ENCODE assay signal across 11 mouse cellular contexts in genomic region chr17:56022131-56022988, GRCm38 (mm10). TPM values are rescaled to one million over a fixed set of nuclear protein-coding genes. Genes with fewer than 3 reads are reported as not detected.
A peak's percentile ranks its signal among the peaks of the same experiment; 100 is the strongest.
DNase-seq lines count a peak whose midpoint lies in the region; ATAC-seq lines count a peak whose summit lies in the region.
"Had no signal": no experiment of that assay in that cellular context is flagged by ENCODE, and none has a peak within 500 bp of the region (broad histone marks: within the 10 kb centered on the region; RNA-seq: fewer than 3 reads in every experiment).

No protein-coding gene starts in this region.

- no peaks in the 10 kb centered on the region for H3K9me3 ChIP-seq in forebrain, embryonic 15.5 days
- no peaks in the 10 kb centered on the region for H3K9me3 ChIP-seq in forebrain, embryonic 11.5 days (ENCODE audit: control insufficient read depth, low read length)
- H3K9me3 ChIP-seq: embryonic facial prominence, embryonic 13.5 days; heart, embryonic 15.5 days; liver, embryonic 15.5 days had no signal

- ATAC-seq in forebrain, embryonic 15.5 days (replicated peaks): no peak
- ATAC-seq in forebrain, embryonic 11.5 days (replicated peaks; ENCODE audit: low FRiP score): no peak
- ATAC-seq in megakaryocyte-erythroid progenitor cell, adult 5-6 weeks (replicated peaks; ENCODE audit: low FRiP score, low TSS enrichment, poor library complexity, severe bottlenecking): no peak

- DNase-seq in forebrain, embryonic 11.5 days (ENCODE audit: low spot score): no peak
- DNase-seq in ovary, postnatal 36 days (ENCODE audit: low spot score): peak; percentile 7
- DNase-seq in ovary, adult 18-20 months (ENCODE audit: low spot score): no peak
- DNase-seq in cerebellum, adult 9-10 months: peak; percentile 66
- peak; percentile 32 for DNase-seq in naive thymus-derived CD4-positive, alpha-beta T cell, adult 2 months (ENCODE audit: low read depth)
- DNase-seq in frontal cortex, adult 2 months (ENCODE audit: extremely low spot score in 1 of 2, low spot score in 1 of 2): no peak

- peaks cover 23% of the 10 kb centered on the region for H3K36me3 ChIP-seq in forebrain, embryonic 15.5 days
- peaks cover 8% of the 10 kb centered on the region for H3K36me3 ChIP-seq in forebrain, embryonic 11.5 days (ENCODE audit: control insufficient read depth, insufficient read depth, low read length)

- 59% methylated on average over 2 of the region's 2 CpGs for WGBS in forebrain, embryonic 15.5 days
- 66% methylated on average over 2 of the region's 2 CpGs for WGBS in forebrain, embryonic 11.5 days

- no peak overlapping the region for H3K4me3 ChIP-seq in forebrain, embryonic 15.5 days
- H3K4me3 ChIP-seq in forebrain, embryonic 11.5 days (ENCODE audit: low read depth, low read length): no peak overlapping the region
- H3K4me3 ChIP-seq: embryonic facial prominence, embryonic 13.5 days; heart, embryonic 15.5 days; liver, embryonic 15.5 days had no signal

- H3K4me2 ChIP-seq in forebrain, embryonic 15.5 days (replicated peaks): no peak overlapping the region
- no peak overlapping the region for H3K4me2 ChIP-seq in forebrain, embryonic 11.5 days (ENCODE audit: low read depth, low read length, severe bottlenecking)
- H3K4me2 ChIP-seq: embryonic facial prominence, embryonic 13.5 days; heart, embryonic 15.5 days; liver, embryonic 15.5 days had no signal

- no peaks in the 10 kb centered on the region for H3K27me3 ChIP-seq in forebrain, embryonic 15.5 days
- no peaks in the 10 kb centered on the region for H3K27me3 ChIP-seq in forebrain, embryonic 11.5 days (ENCODE audit: control insufficient read depth, insufficient read depth, low read length)
- H3K27me3 ChIP-seq: embryonic facial prominence, embryonic 13.5 days; heart, embryonic 15.5 days; liver, embryonic 15.5 days had no signal

- H3K27ac ChIP-seq in forebrain, embryonic 15.5 days (replicated peaks): 0 out of 2 replicates have a peak overlapping the region, but pooled peaks have one; percentile 5
- H3K27ac ChIP-seq in forebrain, embryonic 11.5 days (ENCODE audit: low read depth, low read length): no peak overlapping the region
- H3K27ac ChIP-seq: embryonic facial prominence, embryonic 13.5 days; heart, embryonic 15.5 days; liver, embryonic 15.5 days had no signal

- no peak overlapping the region for H3K9ac ChIP-seq in forebrain, embryonic 15.5 days (replicated peaks)
- no peak overlapping the region for H3K9ac ChIP-seq in forebrain, embryonic 11.5 days (ENCODE audit: low read length)
- H3K9ac ChIP-seq: heart, embryonic 15.5 days; liver, embryonic 15.5 days had no signal

- peaks cover 12% of the 10 kb centered on the region for H3K4me1 ChIP-seq in forebrain, embryonic 15.5 days
- H3K4me1 ChIP-seq in forebrain, embryonic 11.5 days (replicated peaks; ENCODE audit: control insufficient read depth, insufficient read depth, low read length): no peaks in the 10 kb centered on the region

RNA-seq across cellular contexts. Expression of gene Sh3gl1, which starts 14.1 kb away (rescaled TPM):
- polyA plus RNA-seq in forebrain, embryonic 15.5 days (2015; fragmentation: Nextera tagmentation; extraction: Ambion mirVana): 120 and 122 TPM in 2 replicates
- 129 and 133 TPM in 2 replicates for polyA plus RNA-seq in forebrain, embryonic 11.5 days (2014; fragmentation: Nextera tagmentation; extraction: Ambion mirVana)
- 46.0 and 50.7 TPM in 2 replicates for polyA plus RNA-seq in frontal cortex, adult 2 months (2012; rRNA removed)
- 25.2 and 35.7 TPM in 2 replicates for total RNA-seq in megakaryocyte-erythroid progenitor cell, adult 5-6 weeks (2014; fragmentation: Nextera tagmentation)
- 13.6 and 22.1 TPM in 2 replicates for total RNA-seq in megakaryocyte-erythroid progenitor cell, adult 5-6 weeks (2017)

RNA-seq across cellular contexts. Expression of gene Mpnd, which starts 16.8 kb away (rescaled TPM):
- 190 and 191 TPM in 2 replicates for polyA plus RNA-seq in forebrain, embryonic 15.5 days (2015; fragmentation: Nextera tagmentation; extraction: Ambion mirVana)
- 164 and 191 TPM in 2 replicates for polyA plus RNA-seq in forebrain, embryonic 11.5 days (2014; fragmentation: Nextera tagmentation; extraction: Ambion mirVana)
- polyA plus RNA-seq in frontal cortex, adult 2 months (2012; rRNA removed): 126 and 132 TPM in 2 replicates
- total RNA-seq in megakaryocyte-erythroid progenitor cell, adult 5-6 weeks (2014; fragmentation: Nextera tagmentation): 5.4 and 12.1 TPM in 2 replicates
- total RNA-seq in megakaryocyte-erythroid progenitor cell, adult 5-6 weeks (2017): 2.1 and 6.2 TPM in 2 replicates

RNA-seq across cellular contexts. Expression of gene Stap2, which starts 17.0 kb away (rescaled TPM):
- polyA plus RNA-seq in forebrain, embryonic 15.5 days (2015; fragmentation: Nextera tagmentation; extraction: Ambion mirVana): 4.9 and 5.5 TPM in 2 replicates
- polyA plus RNA-seq in forebrain, embryonic 11.5 days (2014; fragmentation: Nextera tagmentation; extraction: Ambion mirVana): 5.3 and 6.4 TPM in 2 replicates
- polyA plus RNA-seq in frontal cortex, adult 2 months (2012; rRNA removed): 4.7 and 5.3 TPM in 2 replicates
- total RNA-seq in megakaryocyte-erythroid progenitor cell, adult 5-6 weeks (2014; fragmentation: Nextera tagmentation): not detected in 2 replicates
- total RNA-seq in megakaryocyte-erythroid progenitor cell, adult 5-6 weeks (2017): not detected in 2 replicates

RNA-seq across cellular contexts. Expression of gene Chaf1a, which starts 17.9 kb away (rescaled TPM):
- polyA plus RNA-seq in forebrain, embryonic 15.5 days (2015; fragmentation: Nextera tagmentation; extraction: Ambion mirVana): 10.8 and 14.3 TPM in 2 replicates
- polyA plus RNA-seq in forebrain, embryonic 11.5 days (2014; fragmentation: Nextera tagmentation; extraction: Ambion mirVana): 38.0 and 38.6 TPM in 2 replicates
- 2.7 and 2.8 TPM in 2 replicates for polyA plus RNA-seq in frontal cortex, adult 2 months (2012; rRNA removed)
- 46.9 and 47.7 TPM in 2 replicates for total RNA-seq in megakaryocyte-erythroid progenitor cell, adult 5-6 weeks (2014; fragmentation: Nextera tagmentation)
- 34.5 and 37.5 TPM in 2 replicates for total RNA-seq in megakaryocyte-erythroid progenitor cell, adult 5-6 weeks (2017)

RNA-seq across cellular contexts. Expression of gene Fsd1, which starts 36.1 kb away (rescaled TPM):
- 127 and 151 TPM in 2 replicates for polyA plus RNA-seq in forebrain, embryonic 15.5 days (2015; fragmentation: Nextera tagmentation; extraction: Ambion mirVana)
- polyA plus RNA-seq in forebrain, embryonic 11.5 days (2014; fragmentation: Nextera tagmentation; extraction: Ambion mirVana): 61.9 and 71.1 TPM in 2 replicates
- 57.8 and 68.7 TPM in 2 replicates for polyA plus RNA-seq in frontal cortex, adult 2 months (2012; rRNA removed)
- total RNA-seq in megakaryocyte-erythroid progenitor cell, adult 5-6 weeks (2014; fragmentation: Nextera tagmentation): not detected in 2 replicates
- not detected in 2 replicates for total RNA-seq in megakaryocyte-erythroid progenitor cell, adult 5-6 weeks (2017)

Comparison
In these comparisons a context has a peak if more than half of its experiments do, and no peak if none do; other contexts are left out.
1. DNase-seq: peak in ovary, postnatal 36 days (single experiment), cerebellum, adult 9-10 months (single experiment) and naive thymus-derived CD4-positive, alpha-beta T cell, adult 2 months (single experiment); none in forebrain, embryonic 11.5 days (single experiment), ovary, adult 18-20 months (single experiment) and frontal cortex, adult 2 months (0 of 2).